Mouse (Mus musculus) gonadal fat pad, adult 2 months (tissue): ENCODE data around the gene Olfr1417. TPM values are rescaled to one million over a fixed set of nuclear protein-coding genes. Genes with fewer than 3 reads are reported as not detected.

Experiments
- DNase-seq: peaks from one replicate; pipeline ENCODE4 v3.0.0-alpha.2; 2012; ENCODE audit warnings: low read depth
- polyA plus RNA-seq: library from polyadenylated mRNA; depleted of rRNA; stranded (reverse); fragments of >200 nt; gene quantifications from 2 replicates; pipeline ENCODE4 v1.2.3, GENCODE M21; 2012; rRNA removed

Gene Olfr1417
- polyA plus RNA-seq, 1 experiment: not detected

DNA sequence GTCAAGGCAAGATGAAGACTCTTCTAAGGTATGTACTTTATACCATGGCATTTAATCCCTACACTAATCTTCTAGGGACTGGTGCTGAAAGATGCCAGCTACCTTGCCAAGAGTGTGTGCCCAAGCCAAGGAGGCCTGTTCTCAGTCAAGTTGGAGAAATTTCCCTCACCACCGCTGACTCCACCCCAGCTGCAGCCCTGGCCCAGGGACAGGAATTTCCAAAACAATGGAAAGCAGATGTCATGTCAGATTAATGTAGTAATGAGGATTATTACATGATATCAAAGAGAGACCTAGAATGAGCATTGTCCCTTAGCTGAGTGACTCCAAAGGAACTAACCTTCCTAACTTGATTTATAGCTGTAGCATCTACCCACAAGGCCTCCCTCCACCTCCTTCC lies 28.2 kb downstream of the Olfr1417 start:
- no peak for DNase-seq

DNA sequence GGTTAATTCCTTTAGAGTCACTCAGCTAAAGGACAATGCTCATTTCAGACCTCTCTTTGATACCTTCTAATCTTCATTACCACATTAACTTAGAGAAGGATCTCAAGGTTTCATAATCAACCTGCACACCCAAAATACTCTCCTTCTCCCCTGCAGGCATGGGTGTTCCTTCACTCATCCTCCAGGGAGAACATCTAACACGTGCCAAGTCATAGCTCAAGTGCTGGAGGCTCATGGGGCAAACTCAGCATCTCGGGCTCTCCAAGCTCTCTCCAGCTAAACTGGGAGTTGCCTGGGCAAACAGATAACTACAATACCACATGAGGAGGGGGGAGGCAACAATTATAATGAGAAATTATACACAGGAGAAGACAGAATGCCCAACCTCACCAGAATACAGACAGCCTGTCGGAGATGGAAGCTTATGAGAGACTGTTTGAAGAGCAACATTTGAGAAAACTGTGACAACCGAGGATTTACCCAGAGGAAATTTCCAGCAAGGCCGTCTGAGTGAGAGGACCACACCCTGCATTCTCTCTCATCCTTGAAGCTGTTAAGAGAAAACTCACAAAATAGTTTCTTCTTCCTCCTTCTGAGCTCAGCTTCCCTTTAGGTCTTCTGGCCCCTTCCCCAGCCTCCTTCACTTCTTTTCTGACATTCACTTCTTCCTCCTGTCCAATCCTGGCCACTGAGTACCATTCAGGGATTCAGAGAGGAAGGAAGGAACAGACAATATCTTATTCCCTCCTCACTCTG lies 28.8 kb downstream of the Olfr1417 start:
- DNase-seq: no peak

DNA sequence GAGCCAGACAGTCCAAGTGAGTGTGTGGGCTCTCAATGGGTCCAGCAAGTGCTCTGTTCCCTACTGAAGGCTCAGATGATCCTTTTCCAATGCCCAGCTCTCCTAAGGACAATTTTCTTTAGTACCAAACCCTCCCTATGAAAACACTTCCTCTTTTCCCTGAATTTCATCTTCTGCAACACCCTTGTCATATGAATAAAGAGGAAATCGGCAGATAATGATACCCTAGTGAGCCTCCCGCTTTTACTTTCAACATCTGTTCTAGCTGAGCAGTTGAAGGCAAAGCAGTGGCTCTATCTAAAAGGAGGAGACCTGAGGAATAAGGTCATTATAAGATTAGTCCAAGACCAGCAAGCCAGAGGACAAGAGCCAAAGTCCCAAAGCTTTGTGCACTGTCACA lies 30.6 kb downstream of the Olfr1417 start:
- DNase-seq: no peak

GRCm38 (mm10) chr19:11807822-11808221 lies 31.2 kb downstream of the Olfr1417 start:
- no peak for DNase-seq

GRCm38 (mm10) chr19:11807251-11807650 lies 31.8 kb downstream of the Olfr1417 start:
- no peak for DNase-seq

GRCm38 (mm10) chr19:11804423-11804822 lies 34.6 kb downstream of the Olfr1417 start:
- DNase-seq: no peak

DNA sequence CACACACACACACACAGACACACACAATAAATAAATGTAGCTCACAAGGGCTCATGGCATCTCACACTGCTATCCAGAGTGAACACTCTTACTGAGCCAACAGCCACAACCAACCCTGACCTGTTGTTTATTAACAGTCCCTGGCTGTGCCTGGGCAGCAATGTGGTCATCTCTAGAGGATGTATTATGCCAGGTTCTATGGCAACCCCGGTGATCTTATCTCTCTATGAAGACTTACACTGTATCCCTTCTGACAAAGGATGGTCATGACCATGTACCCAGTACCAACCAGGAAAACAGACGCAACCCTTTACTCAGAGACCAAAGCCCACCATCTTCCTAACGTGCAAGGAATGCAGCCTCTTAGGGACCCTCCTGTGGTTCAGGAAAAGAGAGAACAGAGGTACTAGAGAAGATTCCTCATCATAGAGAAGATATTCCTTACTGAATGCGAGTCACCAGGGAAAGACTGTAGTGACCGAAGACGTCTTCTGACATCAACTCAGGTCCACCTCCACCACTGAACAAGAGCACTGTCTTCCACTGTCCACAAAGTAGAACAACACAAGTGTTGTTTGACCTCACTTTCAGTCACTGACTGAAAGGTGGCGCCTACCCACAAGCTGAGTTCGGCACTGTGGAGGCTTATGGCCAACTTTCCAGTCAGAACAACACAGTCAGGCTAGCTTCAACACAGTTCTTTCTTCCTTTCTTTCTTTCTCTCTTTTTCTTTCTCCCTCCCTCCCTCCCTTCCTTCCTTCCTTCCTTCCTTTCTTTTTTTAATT lies 38.3 kb downstream of the Olfr1417 start:
- DNase-seq: no peak

GRCm38 (mm10) chr19:11794447-11794846 lies 44.6 kb downstream of the Olfr1417 start:
- no peak for DNase-seq

DNA sequence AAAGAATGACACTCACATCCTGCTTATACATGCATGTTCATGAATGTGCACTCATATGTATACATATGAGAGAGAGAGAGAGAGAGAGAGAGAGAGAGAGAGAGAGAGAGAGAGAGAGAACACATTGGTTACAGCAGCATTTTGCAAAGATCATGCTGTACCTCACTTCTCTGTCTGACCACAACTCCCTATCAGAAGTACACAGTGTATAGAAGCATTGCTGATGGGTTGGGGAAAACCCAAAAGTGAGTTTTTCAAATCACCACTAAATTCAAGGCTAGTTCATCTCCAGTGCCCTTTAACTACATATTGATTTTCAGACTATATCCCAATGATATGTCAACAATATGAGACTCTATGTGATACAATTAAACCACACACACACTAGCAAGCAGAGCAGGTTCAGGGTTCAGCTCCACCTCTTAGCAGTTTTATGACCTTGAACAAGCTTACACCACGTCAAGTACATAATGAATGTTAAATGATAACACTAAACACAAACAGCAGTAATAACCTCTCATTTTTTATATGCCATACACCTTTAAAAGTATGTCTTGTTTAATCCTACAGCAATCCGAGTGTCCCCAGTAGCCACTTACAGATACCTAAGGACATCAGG lies 45.2 kb downstream of the Olfr1417 start:
- DNase-seq: no peak

GRCm38 (mm10) chr19:11791825-11792224 lies 47.2 kb downstream of the Olfr1417 start:
- DNase-seq: no peak

GRCm38 (mm10) chr19:11788876-11789275 lies 50.1 kb downstream of the Olfr1417 start:
- DNase-seq: no peak

DNA sequence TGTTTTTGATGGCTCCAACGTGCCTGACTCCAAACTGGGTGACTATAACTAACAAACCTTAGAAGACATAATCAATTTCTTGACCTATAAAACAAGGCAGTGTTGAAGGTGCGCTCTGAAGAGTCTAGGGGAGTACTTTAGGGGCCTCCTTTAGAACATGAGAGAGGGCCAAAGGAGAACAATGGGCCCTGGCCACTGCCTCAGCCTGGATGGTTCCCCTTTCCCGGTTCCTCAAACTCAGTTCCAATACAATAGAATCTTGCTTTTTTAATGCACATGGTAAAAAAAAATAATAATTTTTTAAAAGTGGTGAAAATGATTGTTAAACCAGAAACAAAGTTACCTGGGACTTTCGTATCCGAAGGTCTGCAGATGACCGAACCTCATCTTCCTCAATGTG lies 51.2 kb downstream of the Olfr1417 start:
- DNase-seq: no peak

GRCm38 (mm10) chr19:11785409-11786154 lies 53.4 kb downstream of the Olfr1417 start:
- no peak for DNase-seq

- no peak for DNase-seq
Observed at GRCm38 (mm10) chr19:11777191-11777865, 61.7 kb downstream of the Olfr1417 start.

Other genes starting within 250 kb of the Olfr1417 start
- gene Ms4a6d, start 234.4 kb downstream of the Olfr1417 start, polyA plus RNA-seq: 3.0 and 6.3 TPM in 2 replicates
- not detected in 2 replicates for gene Ms4a2, start 215.5 kb downstream of the Olfr1417 start, polyA plus RNA-seq
- gene Ms4a3, start 198.4 kb downstream of the Olfr1417 start, polyA plus RNA-seq: not detected in 2 replicates
- not detected in 2 replicates for gene Oosp2, start 178.7 kb downstream of the Olfr1417 start, polyA plus RNA-seq
- gene Oosp1, start 148.1 kb downstream of the Olfr1417 start, polyA plus RNA-seq: not detected in 2 replicates
- gene Oosp3, start 142.2 kb downstream of the Olfr1417 start, polyA plus RNA-seq: not detected in 2 replicates
- not detected in 2 replicates for gene Gif, start 91.7 kb downstream of the Olfr1417 start, polyA plus RNA-seq
- 16.9 and 17.4 TPM in 2 replicates for gene Mrpl16, start 68.8 kb downstream of the Olfr1417 start, polyA plus RNA-seq
- 11.5 and 15.0 TPM in 2 replicates for gene Stx3, start 19.8 kb downstream of the Olfr1417 start, polyA plus RNA-seq
- gene Olfr1418, start 21.8 kb upstream of the Olfr1417 start, polyA plus RNA-seq: not detected in 2 replicates
- not detected in 2 replicates for gene Olfr1419, start 35.9 kb upstream of the Olfr1417 start, polyA plus RNA-seq
- not detected in 2 replicates for gene Olfr1420, start 47.3 kb upstream of the Olfr1417 start, polyA plus RNA-seq
- 10.4 and 14.2 TPM in 2 replicates for gene Patl1, start 73.2 kb upstream of the Olfr1417 start, polyA plus RNA-seq
- gene Osbp, start 126.7 kb upstream of the Olfr1417 start, polyA plus RNA-seq: 29.8 and 33.9 TPM in 2 replicates
- not detected in 2 replicates for gene Olfr1423, start 202.1 kb upstream of the Olfr1417 start, polyA plus RNA-seq
- gene Olfr1424, start 223.5 kb upstream of the Olfr1417 start, polyA plus RNA-seq: not detected in 2 replicates
- not detected in 2 replicates for gene Olfr1425, start 238.5 kb upstream of the Olfr1417 start, polyA plus RNA-seq